Mouse (Mus musculus) CD4-positive helper T cell, adult 2 months (primary cell): ENCODE results near the gene Scube3.

Source experiments
- DNase-seq: peaks from one replicate; pipeline ENCODE4 v3.0.0-alpha.2; 2012; ENCODE audit warnings: low read depth, missing footprints, low spot score

The Scube3 gene

DNA sequence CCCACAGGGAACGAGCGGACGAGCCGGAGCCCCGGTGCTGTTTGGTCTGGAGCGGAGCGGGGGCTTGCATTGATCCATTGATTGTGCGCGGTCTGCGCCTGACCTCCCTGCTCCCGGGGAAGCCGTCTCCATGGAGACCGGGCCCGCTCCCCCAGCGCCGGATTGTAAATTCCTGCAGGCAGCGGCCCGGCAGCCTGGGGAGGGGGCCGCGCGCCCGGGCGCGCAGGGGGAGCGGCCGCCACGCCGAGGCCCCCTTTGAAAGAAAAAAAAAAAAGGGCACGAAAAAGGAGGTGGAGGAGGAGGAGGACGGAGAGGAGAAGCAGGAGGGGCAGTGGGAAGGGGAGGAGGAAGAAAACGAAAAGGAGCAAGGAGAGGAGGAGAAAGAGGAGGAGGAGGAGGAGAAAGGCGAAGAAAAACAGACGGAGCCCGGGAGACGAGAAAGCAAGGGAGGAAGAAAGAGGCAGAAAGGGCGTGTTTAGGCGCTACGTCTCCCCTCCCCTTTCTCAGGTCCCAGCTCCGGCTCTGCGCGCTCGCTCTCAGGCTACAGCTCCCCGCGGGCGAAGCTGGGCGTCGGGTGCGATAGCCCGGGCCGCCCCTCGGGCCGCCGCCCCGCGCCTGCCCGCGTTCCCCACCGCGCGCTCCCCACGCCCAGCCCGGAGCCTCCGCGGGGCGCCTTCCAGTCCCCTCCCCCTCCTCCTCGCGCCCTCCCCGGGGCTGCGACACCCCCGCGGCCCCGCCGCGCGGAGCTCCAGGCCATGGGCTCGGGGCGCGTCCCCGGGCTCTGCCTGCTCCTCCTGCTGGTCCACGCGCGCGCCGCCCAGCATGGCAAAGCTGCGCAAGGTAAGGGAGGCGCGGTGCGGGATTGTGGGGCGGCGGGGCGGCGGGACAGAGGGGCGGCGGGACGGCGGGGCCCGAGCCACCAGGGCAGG, at the start of gene Scube3:
Gene Scube3 (plus strand): TSS at position 371 of the 929 bp plus-strand sequence.
- DNase-seq, result peak; percentile 28

DNA sequence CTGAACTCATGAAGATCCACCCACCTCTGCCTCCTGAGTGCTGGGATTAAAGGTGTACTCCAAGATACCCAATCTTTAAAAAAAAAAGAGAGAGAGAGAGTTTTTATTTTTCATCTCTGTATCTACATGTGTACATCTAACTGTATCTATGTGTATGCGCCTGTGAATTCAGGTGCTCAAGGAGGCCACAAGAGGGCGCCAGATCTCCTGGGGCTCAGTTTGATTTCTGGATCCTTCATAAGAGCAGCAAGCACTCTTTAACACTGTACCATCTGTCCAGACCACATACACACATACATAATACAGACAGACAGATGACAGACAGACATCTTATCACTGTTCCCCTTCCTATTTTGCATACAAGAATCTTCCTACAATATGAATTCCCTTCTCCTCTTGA, 49.6 kb upstream of the Scube3 start:
- no peak for DNase-seq

DNA sequence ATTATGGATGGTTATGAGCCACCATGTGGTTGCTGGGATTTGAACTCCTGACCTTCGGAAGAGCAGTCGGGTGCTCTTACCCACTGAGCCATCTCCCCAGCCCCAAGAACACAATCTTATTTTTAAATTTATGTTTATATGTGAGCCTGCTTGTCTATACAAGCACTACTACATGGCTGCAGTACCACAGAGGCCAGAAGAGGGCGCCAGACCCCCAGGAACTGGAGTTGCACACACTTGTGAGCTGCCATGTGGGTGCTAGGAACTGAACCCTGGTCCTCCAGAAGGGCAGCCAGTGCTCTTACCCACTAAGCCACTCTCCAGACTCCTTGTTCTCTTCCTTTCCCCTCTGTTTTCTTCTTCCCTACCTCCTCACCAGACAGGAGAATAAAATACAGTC, 48.1 kb upstream of the Scube3 start:
- DNase-seq, result no peak

DNA sequence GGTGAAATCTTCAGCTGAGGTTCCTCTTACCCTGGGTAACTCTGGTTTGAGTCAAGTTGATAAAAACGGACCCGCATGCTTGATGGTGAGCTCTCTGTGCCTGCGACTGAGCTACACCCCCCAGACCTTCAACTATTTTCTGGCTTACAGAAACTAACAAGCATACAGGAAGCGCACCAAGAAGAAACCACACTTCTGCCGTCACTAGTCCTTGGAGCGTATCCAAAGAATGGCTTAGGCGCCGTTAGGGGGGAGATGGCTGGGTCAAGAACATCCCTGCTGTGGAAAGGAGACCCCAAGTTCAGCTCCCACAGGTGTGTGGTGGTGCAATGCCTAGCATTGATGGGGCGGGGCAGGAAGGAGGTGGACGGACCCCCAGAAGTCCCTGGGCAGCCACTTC, 45.5 kb upstream of the Scube3 start:
- no peak for DNase-seq

DNA sequence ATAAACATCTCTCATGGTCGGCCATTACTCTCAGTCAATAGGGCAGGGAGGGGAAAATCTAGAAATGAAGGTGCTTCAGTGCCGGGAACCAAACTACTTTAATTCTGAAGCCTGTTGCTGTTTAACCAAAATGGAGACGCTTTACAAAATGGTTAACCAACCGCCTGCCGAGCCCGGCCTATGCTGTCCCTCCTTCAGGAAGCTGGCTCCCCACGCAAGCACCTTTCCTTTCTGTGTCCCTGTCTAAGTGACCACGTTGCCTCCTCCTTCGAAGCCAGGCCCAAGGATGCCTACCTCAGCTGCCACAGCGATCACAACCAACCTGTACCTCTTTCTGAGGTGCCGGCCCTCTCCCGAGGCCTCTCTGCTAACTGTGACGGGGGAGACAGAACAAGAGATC, 44.6 kb upstream of the Scube3 start:
- DNase-seq, result no peak

DNA sequence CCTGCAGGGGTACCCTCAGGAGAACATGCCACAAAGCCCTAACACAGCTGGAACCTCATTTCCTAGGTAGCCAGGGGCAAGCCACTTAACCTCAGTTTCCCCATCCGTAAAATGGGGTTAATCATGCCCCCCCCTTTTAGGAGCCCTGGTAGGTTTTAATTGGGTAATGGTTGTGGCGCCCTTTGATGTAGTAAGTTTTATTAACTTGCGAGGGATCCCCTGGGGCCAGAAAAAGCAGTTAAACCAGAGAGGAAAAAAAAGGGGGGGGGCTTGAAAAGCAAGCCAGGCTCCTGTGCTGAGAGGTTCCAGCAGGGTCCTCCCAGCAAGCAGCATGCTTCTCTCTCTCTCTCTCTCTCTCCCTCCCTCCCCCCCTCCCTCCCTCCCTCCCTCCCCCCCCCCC, 42.9 kb upstream of the Scube3 start:
- no peak for DNase-seq

DNA sequence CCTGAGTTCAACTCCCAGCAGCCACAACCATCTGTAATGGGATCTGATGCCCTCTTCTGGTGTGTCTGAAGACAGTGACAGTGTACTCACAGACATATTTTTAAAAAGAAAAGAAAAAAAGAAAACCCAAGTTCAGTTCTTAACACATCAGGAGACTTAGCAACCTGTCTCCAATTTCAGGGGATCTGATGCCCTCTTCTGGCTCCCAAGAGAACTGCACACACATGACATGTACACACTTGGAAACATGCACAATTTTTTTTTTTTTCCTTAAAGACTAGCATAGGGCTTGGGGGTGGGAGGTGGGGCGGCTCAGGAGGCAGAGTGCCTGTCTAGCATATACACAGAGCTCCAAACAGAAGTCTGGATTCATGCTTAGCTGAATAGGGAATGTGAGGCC, 41.3 kb upstream of the Scube3 start:
- DNase-seq, result no peak

DNA sequence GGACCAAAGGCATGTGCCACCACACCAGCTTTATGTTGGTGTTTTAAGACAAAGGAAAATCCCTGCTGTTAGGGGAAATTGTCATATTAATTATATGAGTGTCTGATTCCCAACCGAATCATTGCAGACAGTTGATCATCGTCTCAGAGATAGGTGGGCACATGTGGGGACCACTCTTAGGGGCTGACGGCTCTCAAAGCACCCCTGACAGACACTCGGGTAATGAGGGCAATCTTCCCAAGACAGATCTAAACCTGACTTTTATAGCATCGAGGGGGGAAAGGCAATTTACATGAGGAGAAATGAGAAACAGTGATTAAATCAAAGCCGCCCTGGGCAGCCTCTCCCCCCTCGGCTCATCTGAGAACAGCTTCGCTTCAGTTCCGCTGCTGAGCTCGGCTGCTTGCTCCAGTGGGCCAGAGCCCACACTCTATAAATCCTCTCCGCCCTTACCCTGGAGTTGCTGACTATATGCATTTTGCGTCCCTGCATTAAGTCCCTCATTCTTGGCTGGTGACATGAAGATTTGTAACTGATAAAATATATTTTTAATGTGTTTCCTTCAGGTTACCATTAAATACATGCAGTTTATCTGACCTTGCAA, 40.6 kb upstream of the Scube3 start:
- DNase-seq, result no peak

DNA sequence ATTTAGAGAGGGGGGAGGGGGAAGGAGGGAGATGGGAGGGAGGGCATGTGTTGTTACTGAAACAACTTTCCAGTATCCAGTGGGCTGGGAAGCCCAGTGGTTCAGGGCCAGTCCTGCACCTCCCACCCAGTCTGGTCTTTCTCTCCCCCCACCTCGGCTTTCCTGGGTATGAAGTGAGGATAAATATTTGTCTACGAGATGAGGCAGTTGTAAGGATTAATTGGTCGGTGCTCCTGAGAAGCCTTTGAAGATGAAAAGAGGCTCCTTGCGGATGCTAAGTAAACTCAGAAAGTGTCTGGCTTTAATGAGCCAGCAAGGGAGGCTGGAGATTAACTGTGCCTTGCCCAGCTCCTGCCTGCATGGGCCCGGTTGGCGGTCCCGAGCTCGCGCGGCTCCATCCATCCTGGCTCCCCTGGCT, 40.0 kb upstream of the Scube3 start:
- no peak for DNase-seq

DNA sequence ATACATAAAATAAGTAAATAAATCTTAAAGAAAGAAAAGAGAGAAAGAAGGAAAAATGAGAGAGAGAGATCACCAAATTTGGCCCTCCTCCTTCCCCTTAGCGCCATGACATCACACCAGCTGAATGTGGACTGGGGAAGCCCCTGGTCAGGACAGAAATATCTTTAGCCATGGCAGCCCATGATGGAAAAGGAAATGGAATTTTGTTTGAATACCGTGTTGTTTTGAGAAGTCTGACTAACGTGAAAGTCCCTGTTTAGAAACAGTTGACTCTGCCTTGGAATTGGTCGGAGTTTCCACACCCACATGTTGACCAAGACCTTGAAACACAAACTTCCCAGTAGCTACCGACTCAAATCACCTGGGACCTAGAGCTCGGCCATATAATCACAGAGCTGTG, 37.5 kb upstream of the Scube3 start:
- DNase-seq, result no peak

DNA sequence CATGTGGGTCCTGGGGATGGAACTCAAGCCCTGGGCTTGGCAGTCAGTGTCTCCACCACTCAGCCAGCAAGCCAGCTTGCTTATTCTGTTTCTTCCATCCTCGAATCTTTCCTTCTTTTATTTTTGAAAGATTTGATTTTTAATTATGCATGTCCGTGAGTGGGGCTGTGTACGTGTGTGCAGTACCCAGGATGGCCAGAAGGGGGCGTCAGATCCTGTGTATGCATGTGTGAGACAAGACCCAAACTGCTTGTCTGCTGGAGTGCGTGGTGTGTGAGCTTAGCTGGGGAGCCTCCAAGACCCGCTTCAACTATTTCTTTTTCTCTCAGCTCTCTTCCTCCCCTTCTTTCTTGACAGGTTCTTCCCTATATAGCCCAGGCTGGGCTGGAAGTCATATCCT, 35.6 kb upstream of the Scube3 start:
- DNase-seq, result peak; percentile 25

DNA sequence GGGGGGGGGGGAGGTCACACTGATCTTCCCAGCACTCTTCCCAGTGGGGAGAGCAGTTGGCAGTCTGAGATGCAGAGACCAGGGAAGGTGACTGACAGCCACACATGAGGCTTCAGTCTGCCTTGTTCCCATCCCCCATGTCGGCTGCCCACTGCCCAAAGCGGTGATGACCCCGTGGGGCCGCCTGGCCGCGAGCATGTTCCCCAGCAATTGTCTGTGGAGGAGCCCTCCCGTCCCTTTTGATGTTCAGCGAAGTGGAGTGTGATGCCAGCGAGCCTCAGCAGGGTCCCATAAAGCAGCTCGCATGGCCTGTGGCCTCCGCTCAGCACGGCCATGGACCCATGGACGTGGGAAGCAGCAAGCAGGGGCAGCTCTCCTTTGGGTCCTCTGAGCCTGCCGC, 34.7 kb upstream of the Scube3 start:
- no peak for DNase-seq

DNA sequence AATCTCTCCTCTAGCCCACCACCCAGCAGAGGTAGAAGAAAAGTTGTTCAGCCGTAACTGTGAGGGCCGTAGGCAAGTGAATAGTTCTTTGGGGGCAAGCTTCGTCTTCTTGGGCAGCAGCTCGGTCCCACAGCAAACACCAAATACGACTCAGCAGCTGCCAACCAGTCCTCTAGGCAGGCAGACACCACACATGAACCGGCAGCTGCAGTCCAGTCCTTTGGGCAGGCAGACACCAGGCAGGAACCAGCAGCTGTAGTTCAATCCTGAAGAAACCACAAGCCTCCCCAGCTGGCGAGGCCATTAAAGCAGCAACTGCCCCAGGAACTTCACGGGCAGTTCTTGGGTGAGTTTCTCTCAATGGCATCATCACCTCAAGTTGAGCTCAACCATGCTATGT, 29.7 kb upstream of the Scube3 start:
- DNase-seq, result no peak

DNA sequence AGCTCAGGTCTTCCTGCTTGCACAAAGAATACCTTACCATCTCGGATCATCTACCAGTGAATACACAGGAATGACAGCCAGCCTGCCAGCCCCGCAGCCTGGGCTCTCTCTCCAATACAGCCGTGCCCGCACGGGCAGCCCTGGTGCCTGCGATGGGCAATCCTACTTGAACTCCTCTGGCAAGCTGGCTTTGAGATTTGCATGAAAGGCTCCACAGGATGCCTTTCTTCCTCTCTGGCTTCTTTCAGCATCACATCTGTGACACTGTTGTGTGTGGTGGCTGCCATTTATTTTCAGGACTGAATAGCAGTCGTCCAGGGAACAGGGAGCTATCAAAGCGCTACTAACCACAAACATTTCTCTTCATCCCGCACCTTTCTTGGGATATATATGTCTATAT, 25.6 kb upstream of the Scube3 start:
- no peak for DNase-seq

DNA sequence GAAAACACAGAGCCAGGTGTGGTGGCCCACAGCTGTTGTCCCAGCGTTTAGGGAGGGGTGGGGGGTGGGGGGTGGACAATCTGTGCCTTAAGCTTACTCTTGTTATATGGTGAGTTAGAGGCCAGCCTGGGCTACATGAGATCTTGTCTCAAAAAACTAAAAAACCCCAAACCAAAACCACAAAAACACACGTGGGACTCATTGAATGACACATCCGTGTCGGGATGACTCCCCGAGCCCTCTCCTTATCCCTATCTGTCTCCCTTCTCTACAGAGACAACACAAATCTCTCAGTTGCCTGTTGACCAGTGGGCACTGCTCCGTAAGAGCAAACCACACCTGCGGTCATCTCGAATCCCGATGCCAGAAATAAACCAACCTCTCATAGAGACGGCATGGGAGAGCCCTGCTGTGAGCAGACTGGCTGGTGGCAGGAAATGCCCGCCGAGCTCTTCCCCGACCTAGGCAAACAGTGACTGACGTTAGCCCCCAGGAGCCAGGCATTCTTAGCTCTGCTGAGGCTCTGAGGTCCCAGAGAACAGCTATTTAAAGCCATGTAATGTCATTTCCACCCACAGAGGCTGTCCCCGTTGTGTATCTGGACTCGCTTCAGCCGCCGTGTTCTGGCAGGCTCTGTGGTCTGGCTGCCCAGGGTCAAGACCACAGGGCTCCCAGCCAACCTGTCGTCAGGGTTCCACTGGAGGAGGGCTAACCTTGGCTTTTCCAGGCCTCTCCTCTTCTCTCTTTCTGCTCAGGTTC, 24.3 kb upstream of the Scube3 start:
- DNase-seq, result peak; percentile 25

DNA sequence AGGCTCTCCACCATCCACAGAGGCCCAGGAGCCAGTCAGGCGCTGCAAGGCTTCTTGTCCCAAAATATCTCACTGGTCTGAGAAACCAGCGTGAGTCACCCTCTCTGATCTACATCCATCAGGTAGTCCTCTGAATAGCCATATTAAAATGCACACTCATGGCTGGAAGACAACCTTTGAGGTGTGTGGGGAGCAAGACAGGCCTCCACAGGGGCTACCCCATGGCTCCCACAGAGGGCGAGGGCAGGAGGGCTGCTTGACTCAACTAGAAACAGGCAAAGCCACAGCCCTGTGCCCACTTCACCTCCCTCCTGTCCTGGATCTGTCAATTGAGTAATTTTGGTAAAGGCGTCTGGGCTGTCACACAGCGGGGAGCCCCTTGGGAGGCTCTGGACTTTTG, 21.5 kb upstream of the Scube3 start:
- no peak for DNase-seq

DNA sequence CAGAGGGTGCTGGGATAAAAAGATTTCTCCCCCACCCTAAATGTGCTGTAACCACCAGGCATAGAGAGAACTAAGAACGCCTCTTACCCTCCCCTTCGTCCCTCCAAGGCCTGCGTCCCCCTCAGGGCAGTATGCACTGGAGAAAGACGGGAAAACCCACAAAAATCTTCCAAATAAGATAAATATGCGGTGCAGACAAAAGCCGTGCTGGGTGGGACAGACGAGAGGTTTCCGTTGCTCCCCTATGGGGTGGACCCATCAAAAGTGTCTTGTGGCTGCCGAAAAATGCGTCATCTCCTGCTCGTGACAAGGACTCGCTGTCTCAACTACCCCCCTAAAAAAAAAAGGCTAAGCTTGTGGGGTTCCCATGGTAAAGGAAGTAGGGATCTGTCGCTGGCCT, 19.0 kb upstream of the Scube3 start:
- no peak for DNase-seq

DNA sequence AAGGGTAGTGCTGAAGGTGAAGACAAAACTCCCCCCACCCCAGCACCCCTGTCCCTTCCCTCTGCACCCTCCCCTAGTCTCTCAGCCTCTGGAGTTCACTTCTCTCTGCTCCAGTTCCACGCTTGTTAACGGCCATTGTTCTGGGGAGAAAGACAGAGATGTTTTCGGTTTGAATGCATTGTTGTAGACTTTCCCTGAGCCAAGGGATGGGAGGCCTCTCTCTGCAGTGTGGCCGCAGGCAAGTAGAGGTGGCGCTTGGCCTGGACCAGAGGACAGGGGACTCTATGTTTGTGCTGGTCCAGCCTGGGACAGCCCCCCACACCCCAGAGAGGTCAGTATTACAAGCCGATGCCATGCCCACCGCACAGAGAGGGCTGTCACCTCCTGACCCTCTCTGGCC, 18.3 kb upstream of the Scube3 start:
- DNase-seq, result no peak

DNA sequence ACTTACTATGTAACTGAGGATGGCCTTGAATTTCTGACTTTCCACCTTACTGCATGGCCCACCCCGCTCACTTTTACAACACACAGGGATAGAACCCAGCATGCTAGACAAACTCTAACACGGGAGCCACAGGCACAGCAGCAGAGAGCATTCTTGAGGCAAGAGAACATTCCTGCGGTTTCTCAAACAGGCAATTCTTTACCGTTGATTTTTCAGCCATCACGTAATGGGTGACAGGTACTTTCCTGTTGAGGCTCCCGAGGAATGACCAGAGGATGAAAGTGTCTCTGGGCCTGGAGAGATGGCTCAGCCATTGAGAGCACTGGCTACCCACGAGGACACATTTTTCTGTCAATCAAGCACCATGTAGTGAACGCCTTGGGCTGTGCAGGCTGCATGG, 17.6 kb upstream of the Scube3 start:
- DNase-seq, result no peak

DNA sequence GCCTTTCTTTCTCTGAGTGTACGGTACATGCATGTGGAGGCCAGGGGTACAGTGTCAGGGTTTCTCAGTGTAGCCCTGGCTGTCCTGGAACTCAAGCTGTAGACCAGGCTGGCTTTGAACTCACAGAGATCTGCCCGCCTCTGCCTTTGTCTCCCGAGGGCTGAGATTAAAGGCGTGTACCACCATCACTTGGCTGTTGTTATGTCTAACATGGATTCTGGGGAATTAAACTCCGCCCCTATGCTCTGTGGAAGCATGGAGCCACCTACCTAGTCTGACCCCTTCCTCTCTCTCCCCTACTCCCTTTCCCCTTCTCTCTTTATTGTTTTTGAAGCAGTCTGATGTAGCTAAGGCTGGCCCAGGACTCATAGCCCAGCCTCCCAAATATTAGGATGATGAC, 12.1 kb upstream of the Scube3 start:
- DNase-seq, result no peak

DNA sequence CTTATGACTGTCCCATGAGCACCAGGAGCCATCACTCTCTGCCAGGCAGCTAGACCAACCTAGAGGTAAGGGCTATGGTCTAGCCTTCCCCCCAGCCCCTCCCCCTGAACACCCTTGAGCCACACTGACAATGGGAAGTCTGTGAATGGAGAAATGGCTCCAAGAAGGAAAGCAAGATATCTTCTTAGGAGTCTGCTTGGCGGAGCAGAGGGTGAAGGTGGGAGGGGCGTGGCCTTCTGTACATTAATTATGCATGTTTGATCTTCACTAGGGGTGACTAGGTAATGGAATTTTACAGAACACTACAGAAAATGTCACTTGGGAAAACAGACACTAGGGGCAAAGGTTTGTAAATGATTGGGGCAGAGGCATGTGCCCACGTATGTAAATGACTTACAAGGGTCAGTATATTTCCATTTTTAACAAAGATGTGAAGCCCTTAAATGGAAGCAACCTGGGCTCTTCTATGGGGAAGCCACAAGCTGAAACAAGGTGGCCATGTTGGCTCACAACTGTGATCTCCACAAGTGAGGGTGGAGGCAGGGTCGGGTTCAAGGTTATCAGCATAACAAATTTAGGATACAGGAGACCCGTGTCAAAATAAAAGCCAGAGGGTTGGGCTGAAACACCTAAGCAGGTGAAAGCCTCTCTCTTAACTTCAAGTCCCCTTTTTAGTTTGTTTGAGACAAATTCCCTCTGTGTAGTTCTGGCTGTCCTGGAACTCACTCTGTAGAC, 11.4 kb upstream of the Scube3 start:
- DNase-seq, result no peak

DNA sequence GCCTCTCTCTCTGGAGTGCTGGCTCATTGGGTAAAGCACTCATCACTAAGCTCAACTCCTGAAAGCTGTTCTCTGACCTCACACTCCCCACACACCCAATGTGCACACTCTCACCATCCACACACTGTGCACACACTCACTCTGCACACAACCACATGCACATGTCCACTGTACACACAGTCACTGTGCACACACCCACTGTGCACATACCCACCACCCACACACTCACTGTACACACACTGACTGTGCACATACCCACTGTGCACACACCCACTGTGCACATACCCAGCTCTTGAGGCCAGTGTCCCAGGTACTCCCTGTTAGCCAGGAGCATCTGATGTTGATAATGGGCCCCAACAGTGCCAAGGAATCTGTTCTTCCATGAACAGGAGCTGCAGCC, 10.8 kb upstream of the Scube3 start:
- DNase-seq, result no peak
